Mouse (Mus musculus) lung, postnatal 10 days (tissue): ENCODE data around the gene Zswim7.
A peak's percentile ranks its signal among the peaks of the same experiment; 100 is the strongest.

Source experiments
- DNase-seq: peaks from one replicate; pipeline ENCODE4 v3.0.0; 2021

Zswim7 gene

DNA sequence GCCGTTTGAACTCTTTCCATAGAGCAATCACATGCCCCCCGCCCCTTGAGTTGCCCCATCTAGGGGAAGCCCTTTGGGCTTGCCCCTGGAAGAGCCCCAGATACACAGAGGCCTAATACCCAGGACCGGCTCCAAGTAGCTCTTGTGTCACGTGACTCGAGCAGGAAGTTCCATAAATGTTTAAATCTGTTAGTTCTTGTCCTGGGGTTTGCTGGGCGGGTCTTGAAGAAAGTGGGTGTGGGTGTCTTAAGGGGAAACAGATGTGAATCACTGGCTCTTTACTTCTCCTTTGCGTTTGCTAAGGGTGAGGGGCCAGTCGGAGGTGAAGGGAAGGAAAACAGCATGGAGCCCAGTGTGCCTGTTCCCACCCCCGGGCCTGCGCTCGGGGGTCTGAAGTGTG is 30.1 kb downstream of the Zswim7 start:
- DNase-seq, result peak; percentile 40

DNA sequence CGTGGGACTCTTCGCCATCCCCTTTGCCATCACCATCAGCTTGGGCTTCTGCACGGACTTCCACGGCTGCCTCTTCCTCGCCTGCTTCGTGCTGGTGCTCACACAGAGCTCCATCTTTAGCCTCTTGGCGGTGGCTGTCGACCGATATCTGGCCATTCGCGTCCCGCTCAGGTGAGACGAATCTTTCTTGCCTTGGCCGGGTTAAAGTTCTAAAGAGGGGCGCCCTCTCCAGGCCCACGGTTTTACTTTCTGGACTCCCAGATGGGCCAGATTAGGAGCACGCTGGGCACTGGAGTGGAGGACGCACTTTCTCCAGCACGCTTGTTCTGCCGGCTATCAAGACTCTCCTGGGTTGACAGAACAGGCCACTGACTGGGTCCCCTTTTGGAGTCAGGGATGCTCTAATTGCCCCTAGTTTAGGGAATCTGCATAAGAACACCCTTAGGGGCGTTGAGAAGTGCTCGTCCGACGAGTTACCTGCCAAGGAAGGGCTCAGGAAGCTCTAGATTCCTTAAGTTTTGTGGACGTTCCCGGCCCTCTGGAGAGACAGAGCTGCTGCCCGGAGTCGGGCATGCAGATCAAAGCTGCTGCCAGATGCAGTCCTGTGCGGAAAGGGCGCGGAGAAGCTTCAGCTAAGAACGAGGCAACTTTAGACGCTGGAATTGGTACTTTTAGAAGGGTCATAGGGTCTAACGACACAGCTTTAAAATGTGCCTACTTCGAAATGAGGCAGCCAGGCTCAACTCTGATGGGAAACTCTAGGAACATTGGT is 31.7 kb downstream of the Zswim7 start:
- DNase-seq, result peak; percentile 66

DNA sequence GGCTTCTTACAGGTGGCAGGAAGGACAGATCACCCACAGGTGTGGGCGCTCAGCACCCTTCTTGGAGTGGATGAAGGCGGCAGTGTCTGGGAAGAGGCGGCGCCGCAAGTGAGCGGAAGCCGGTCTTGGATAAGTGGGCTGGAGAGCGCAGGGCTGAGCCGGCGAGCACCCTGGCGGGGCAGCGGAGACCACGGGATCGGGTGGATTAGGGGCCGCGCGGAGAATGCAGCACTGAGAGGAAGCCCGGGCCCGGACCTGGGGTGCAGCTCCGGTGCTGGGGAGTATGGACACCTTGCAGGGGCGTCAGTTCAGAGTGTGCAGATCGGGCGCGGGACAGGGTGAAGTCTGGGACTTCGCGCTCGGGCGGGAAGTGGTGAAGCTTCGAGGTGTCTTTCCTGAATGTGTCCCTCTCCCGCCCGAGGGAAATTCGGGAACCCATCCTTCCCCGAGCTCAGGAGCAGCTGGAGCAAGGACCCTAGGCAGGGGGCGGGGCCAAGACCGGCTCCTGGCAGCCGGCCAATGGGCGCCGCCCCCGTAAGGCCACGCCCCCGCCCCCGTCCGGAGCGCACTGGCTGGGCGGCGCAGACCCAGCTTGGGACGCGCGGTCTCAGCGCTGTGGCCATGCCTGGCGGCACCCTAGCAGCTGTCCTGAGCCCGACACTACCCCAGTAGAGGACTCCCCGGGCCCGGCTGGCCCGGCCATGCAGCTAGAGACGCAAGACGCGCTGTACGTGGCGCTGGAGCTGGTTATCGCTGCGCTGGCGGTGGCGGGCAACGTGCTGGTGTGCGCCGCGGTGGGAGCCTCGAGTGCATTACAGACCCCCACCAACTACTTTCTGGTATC is 32.6 kb downstream of the Zswim7 start, which contains the start of gene Adora2b:
Adora2b (plus strand) TSS at position 584 of the 844 bp plus-strand sequence.
- DNase-seq, result peak; percentile 68

DNA sequence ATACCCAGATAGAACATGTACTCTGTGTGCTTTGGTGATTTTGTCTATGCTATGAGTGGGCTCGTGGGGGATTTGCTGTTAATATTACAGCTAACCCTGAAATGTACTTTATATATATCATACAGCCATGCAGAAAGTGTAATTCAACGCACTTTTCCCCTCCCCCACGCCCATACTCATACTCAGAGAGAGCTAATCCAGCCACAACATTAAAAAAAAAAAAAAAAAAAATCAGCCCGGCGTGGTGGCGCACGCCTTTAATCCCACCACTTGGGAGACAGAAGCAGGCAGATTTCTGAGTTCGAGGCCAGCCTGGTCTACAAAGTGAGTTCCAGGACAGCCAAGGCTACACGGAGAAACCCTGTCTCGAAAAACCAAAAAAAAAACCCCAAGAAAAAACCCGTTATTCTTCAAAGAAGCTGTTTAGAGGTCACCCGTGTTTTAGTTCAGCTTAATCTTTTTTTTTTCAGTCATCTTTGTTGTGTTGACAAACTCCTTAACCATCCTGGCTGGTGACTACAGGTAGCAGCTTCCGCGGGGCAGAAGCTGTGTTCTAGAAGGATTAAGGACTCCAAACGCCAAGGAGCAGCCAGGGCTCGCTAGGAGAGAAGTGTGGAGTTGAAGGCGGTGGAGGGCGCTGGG is 33.3 kb downstream of the Zswim7 start:
- no peak for DNase-seq

DNA sequence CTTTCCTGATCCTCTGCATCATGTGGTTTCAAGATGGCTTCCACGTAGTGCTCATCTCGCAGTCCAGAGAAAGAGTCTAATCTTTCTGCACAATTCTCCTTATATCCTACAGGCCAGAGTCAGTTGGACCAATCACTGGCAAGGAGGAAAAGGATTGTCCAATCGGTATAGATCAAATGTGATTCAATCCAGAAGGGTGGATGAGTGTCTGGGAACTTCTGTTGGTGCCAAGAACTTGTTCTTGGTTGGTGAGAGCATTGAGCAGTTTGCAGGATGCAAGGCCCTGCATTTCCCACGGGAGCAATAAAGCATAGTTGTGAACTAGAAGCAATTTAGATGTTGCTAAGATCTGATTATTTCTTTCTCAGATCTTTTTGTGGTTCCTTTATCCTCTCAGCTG is 36.7 kb downstream of the Zswim7 start:
- DNase-seq, result no peak

DNA sequence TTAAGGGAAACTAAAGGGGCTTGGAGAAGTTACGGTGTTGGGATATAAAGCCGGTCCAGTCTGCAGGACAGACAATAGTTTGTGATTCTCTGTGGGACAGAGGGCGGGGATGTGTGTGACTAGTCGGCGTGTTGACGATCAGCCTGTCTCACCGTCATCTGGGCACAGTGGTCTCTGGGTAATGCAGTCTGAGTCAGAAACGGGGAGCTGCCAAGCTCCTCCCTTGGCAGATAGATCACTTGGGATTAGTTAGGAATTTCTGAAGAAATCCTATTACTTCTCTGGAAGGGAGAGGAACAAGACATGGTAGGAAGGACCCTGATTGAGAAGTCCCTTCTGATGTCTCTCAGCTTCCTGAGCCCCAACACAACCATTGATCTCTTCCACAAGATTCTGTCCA is 37.3 kb downstream of the Zswim7 start:
- DNase-seq, result no peak

DNA sequence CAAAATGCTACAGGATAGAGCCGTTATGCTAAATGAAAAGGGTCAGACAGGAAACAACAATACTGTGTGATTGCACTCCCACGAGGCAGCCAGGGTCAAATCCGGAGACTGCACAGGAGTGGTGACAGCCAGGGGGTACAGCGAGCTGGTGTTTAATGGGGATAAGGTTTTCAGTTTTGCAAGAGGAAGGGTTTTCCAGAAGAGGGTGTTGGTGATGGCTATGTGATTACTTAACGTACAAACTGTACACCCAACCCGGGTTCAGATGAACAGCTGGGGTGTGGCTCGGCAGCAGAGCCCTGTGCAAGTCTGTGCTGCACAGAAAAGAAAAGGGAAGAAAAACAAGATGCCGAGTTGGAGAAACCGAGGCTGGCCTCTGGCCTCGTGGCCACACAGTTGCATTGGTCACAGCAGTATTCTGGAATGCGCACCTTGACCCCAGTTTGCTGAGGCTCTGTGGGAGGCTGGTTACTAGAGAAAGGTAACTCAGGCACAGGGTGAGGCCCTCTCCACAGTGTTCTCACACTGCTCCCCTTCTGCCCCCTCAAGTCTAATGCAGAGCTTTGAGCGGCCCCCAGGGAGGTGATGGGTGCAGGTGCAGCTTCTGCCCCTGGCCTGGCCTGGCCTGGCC is 40.4 kb downstream of the Zswim7 start:
- no peak for DNase-seq

DNA sequence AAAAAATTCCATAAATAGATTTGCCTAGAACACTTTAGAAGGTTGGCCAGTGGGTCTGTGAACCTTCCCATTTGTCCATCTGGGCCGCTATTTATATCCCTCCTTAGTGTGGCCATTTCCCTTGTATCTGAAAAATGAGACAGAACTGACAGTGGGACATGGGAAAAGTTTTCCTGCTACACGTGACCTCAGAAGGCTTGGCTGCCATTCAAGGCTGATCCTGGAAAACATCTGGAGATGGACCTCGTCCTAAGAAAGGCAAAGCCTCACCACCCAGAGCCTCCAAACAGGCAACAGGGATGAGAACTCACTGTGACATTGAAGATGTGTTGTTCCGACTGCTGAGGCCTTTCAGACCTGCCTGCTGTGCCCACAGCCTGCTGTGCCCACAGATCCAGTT is 56.4 kb downstream of the Zswim7 start:
- peak; percentile 40 for DNase-seq

DNA sequence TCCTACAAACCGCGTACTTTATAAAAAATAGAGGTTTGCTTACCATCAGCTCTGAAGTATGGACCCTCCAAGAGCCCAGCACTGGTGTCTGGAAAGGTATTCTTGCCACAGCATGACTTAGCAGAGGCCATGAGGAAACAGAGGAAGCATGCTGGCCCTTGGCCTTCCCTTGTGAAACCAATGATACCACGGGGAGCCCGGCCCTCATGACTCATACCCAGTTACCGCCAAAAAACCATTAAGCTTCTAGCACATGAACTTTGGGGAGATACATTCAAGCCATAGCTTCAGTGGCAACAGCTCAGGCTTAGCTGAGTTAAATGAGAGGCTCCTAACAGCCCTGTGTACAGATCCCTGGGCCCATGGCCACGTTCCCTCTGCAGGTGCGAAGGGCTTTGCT is 57.2 kb downstream of the Zswim7 start:
- DNase-seq, result no peak

DNA sequence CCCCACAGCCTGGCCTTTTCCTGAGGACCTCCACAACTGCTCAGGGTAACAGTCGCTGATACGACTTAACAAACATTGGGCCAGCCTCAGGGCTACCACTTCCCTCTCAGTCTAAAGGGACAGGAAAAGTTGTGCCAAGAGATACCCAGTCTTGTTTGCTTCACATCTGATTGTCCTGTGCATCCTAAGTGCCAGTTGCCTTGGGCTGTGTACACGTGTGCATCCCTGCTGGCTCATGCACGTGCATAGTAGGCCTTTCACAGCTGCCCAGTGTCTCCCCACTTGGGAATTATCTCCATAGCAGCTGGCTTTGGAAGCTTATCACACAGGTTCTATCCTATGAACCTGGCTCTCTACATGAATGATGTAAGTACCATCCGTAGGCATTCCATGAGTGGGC is 57.8 kb downstream of the Zswim7 start:
- DNase-seq, result no peak

DNA sequence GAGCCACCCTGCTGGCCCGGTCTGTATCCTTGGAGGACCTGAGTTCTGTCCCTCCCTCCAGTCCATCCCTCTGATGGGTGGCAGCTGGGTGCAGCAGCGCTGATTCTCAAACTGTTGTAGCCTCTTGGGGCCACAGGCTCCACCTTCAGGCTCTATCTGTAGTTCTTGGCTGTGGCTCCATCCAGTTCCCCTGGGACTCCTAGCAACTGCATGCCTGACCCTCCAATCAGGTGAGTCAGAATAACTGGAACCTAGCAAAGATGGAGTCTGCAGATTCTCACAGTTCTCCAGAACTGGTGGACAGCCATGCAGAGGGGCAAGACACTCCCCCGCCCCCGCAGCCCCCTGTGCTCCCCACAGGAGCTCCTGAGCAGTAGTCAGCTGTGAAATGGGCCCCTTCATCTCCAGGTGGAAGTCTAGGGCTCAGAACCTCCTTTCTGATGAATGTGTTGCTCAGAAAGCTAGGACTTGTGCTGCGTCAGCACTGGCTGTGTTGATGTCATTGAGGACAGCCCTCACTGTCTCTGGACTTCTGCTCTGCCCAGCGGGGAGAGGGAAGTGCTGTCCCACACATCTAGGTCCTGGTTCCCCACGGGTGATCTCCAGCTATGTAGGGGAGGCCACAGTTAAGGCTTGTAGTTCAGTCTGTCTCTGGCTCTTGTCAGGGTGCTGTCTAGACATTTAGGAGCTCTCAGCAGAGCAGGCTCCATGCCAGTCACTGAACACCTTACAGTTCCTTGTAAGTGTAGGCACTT is 60.2 kb downstream of the Zswim7 start:
- no peak for DNase-seq

DNA sequence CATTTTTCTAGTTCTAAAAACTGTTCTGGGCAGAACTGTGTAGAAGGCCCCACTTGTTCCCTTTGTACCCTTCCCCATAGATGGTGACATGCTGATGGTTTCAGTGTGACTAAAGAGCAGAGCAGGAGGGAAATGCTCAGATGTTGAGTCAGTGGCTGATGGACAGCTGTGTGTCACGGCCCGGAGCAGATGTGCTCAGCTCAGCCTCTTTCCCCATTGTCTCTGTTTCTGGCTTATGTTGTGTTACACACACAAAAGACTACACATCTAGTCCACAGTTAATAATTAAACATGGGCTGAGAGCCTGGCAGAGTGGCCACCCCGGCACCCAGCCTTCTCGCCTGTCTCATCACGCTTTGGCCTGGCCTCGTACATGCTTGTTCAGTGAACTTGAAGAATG is 63.4 kb downstream of the Zswim7 start:
- DNase-seq, result no peak
